Mouse (Mus musculus): ENCODE measurements around the gene Anpep. TPM values are rescaled to one million over a fixed set of nuclear protein-coding genes. Genes with fewer than 3 reads are reported as not detected.
"Not testable (repeated sequence)": the region's sequence is repeated elsewhere in the genome, so short reads cannot be mapped to it uniquely, and the experiment has no call there.

Gene Anpep
- total RNA-seq, 2 experiments from 2014 or later: 0.26 TPM; not detected in 1

DNA sequence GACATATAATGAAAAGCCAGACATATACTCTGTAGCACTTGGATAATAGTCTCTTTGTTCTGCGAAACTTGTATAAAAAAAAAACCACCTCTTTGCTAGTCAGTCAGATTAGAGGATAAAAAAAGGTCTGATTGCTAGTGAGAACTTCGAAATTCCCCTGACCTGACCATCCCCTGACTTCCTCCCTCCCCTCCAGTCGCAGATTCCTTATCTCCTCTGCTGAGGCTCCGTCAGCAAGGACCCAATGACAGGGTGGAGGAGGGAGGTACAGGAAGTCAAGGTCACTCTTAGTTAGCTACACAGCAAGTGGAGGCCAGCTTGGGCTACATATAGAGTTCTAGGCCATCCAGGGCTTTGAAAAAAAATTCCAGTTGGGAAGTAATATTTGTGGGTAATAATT is 41.3 kb downstream of the Anpep start:
- no peak for ATAC-seq (replicated peaks; ENCODE audit: low FRiP score, poor library complexity, severe bottlenecking)

- no peak for ATAC-seq (replicated peaks; ENCODE audit: low FRiP score, poor library complexity, severe bottlenecking)
Measured at GRCm38 (mm10) chr7:79818321-79818720, 42.5 kb downstream of the Anpep start.

GRCm38 (mm10) chr7:79813409-79813808 is 47.5 kb downstream of the Anpep start:
- ATAC-seq (replicated peaks; ENCODE audit: low FRiP score, poor library complexity, severe bottlenecking): no peak

GRCm38 (mm10) chr7:79810611-79811506 is 50.0 kb downstream of the Anpep start, which contains the start of gene Mesp2:
Gene Mesp2 (plus strand): TSS chr7:79810727.
- ATAC-seq (replicated peaks; ENCODE audit: low FRiP score, poor library complexity, severe bottlenecking): no peak

- ATAC-seq (replicated peaks; ENCODE audit: low FRiP score, poor library complexity, severe bottlenecking): no peak
Measured at GRCm38 (mm10) chr7:79808561-79808960, 52.3 kb downstream of the Anpep start.

DNA sequence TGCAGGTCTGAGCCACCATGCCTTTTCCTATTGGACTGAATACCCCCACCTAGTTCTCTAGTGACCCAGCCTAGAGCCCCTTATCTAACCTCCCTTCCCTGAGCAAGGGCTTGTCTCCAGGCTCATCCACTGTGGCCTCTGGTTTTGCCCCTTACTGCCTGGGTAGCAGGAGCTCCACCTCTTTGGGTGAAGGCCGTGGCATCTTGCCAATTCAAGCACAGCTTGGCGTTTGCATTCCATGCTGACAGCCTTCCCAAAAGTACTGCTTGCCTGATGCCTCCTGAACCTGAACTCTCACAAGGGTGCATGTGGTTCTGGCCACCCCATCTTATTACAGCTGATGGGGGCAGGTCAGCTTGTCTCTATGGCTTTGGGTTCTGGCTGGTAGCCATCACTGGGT is 57.0 kb downstream of the Anpep start:
- ATAC-seq (replicated peaks; ENCODE audit: low FRiP score, poor library complexity, severe bottlenecking): no peak

DNA sequence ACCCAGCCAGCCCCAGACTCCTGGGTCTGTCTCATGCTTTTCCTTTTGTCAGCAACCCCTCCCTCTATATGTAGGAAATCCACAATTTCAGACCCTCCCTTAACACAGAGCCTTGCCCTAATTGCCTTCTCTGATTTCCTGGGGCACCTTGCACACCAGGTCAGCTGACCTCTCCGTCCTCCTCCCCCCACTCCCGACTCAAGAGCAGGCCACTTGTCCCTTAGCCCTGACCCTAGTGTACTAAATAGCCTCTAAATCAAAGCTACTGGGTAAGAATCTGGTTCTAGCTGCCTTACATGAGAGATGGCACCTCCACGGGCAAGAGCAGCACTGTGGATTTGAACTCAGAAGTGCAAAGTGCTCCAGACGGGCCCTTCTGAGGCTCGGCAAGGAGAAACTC is 58.8 kb downstream of the Anpep start:
- no peak for ATAC-seq (replicated peaks; ENCODE audit: low FRiP score, poor library complexity, severe bottlenecking)

GRCm38 (mm10) chr7:79801391-79801790 is 59.5 kb downstream of the Anpep start:
- no peak for ATAC-seq (replicated peaks; ENCODE audit: low FRiP score, poor library complexity, severe bottlenecking)

DNA sequence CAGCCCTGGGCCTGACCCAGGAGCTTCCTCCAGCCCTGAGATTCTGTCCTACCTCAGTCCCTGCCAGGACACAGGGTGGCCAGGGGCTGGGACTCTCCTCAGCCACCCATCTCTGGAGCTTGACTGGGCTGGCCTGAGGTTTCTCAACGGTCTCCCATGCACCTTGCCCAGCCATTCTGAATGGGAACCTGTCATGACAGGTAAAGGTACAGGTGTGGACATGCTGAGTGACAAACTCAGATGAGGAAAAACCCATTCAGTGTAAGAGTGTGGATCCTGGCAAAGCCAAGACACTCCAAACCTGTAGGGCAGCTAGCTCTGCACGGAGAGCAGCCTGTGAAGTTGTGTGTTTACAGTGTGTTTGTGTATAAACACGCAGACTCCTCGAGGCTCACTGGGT is 60.5 kb downstream of the Anpep start:
- ATAC-seq (replicated peaks; ENCODE audit: low FRiP score, poor library complexity, severe bottlenecking): no peak

GRCm38 (mm10) chr7:79799506-79799905 is 61.4 kb downstream of the Anpep start:
- ATAC-seq (replicated peaks; ENCODE audit: low FRiP score, poor library complexity, severe bottlenecking): no peak

- 0 out of 2 replicates have a peak, but pooled peaks have one; percentile 36 for ATAC-seq (replicated peaks; ENCODE audit: low FRiP score, poor library complexity, severe bottlenecking)
Measured at GRCm38 (mm10) chr7:79799048-79799447, 61.8 kb downstream of the Anpep start.

- no peak for ATAC-seq (replicated peaks; ENCODE audit: low FRiP score, poor library complexity, severe bottlenecking)
Measured at GRCm38 (mm10) chr7:79798606-79799005, 62.3 kb downstream of the Anpep start.

DNA sequence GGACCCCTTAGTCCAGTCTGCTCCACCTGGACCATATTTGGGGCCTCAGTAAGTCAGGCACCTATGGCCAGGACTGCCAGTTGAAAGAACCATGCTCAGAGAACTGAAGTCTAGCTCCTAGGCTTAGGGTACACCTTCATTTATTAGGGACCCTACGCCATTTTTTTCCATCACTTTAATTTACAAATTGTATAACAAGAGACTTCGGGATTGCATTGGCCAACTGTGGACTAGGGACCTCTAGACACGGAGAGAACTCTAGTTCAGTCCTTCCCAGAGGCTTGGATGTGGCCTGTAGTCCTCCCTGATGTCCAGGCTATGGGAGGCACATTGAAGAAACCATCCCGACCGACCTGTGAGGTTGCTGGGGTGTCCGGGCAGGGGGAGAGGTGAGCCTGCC is 67.2 kb downstream of the Anpep start, which contains the start of gene Mesp1:
Gene Mesp1, minus strand, starts transcription at position 101 of the 400 bp plus-strand sequence.
- ATAC-seq (replicated peaks; ENCODE audit: low FRiP score, poor library complexity, severe bottlenecking): no peak

- 0 out of 2 replicates have a peak, but pooled peaks have one; percentile 28 for ATAC-seq (replicated peaks; ENCODE audit: low FRiP score, poor library complexity, severe bottlenecking)
Measured at GRCm38 (mm10) chr7:79792635-79793421, 68.0 kb downstream of the Anpep start.

DNA sequence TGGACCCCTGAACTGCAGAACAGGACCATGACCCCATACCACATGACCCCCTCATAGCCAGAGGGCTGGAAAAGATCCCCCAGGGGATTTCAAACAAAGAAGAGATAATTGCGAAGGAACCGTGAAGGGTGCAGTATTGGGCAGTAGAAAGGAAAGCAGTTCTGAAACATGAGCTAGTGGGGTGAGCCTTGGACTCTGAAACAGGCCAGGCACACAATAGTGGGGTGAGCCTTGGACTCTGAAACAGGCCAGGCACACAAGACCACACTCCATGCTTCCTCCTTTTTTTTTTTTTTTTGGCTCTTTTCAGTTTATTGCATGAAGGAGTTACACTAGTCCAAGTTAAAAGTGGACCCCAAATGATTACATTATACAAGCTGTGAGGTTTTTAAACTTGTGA is 71.0 kb downstream of the Anpep start:
- ATAC-seq (replicated peaks; ENCODE audit: low FRiP score, poor library complexity, severe bottlenecking): not testable (repeated sequence)

DNA sequence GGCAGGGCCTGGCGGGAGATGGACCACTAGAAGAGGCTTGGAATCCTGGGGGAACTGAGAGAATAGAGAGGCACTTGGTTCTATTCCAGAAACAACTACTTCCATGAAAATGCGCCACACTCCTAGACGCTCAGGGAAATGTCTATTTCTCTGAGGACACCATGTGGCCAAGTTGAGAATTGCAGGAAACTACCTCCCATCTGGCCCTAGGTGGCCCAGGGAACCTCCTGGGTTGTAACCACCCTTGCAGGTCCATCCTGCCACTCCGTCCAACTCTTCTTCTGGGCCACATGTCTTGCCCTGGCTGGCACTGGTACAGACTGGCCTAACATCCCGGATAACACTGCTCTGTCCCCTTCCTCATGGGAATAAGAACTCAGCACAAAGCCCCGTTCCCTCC is 74.6 kb downstream of the Anpep start:
- ATAC-seq (replicated peaks; ENCODE audit: low FRiP score, poor library complexity, severe bottlenecking): peak; percentile 79

- ATAC-seq (replicated peaks; ENCODE audit: low FRiP score, poor library complexity, severe bottlenecking): no peak
Measured at GRCm38 (mm10) chr7:79782516-79782855, 78.4 kb downstream of the Anpep start.

DNA sequence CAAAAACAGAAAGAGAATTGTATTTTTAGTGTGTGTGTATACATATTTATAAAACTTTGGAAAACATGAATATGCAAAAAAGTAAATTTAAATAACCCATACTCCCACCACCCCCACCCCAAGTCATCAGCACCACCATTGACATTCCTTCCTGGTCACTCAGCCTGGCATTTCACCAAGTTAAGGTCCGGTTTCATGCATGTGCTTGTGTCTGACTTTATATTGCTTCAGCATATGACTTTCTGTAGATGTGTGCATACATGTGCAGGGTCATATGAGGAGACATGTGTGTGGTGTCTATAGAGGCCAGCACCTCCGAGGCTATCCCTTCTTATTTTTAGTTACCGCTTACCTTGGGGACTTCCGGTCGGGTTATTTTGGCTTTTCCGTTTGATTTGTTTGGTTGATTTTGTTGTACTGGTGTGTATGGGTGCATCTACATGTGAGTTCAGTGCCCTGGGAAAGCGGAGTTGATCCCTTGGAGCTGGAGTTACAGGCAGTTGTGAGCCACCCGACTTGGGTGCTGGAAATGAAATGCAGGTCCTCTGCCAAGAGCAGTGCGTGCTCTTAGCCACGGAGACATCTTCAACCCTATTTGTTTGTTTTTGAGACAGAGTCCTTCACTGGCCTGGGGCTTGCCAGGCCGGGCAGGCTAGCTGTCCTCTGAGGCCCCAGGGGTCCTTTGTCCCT is 78.9 kb downstream of the Anpep start:
- ATAC-seq (replicated peaks; ENCODE audit: low FRiP score, poor library complexity, severe bottlenecking): no peak

GRCm38 (mm10) chr7:79780647-79781626 is 79.9 kb downstream of the Anpep start:
- peak; percentile 80 for ATAC-seq (replicated peaks; ENCODE audit: low FRiP score, poor library complexity, severe bottlenecking)
